Mouse (Mus musculus): Measurements from ENCODE around the gene Hs3st5.

GRCm38 (mm10) chr10:36807007-36807406 lies 300.4 kb downstream of the Hs3st5 start:
- TF ChIP-seq CTCF (IDR thresholded peaks at IDR 0.05; ENCODE audit: insufficient read depth, low read length) = no peak
- no peak for TF ChIP-seq POLR2A (IDR thresholded peaks at IDR 0.05; ENCODE audit: borderline replicate concordance, extremely low read depth, low read depth, low read length)
